Mouse (Mus musculus) liver, embryonic 14.5 days (tissue): Measurements from ENCODE around the gene Banp. TPM values are rescaled to one million over a fixed set of nuclear protein-coding genes. Genes with fewer than 3 reads are reported as not detected.

Experiments used
- ATAC-seq: fragments of 200-750 bp; cut with Nextera tagmentation; 2 replicates; pipeline ENCODE4 v1.8.0; 2017; ENCODE audit warnings: moderate number of reproducible peaks, mild to moderate bottlenecking, moderate library complexity; ENCODE audit not compliant: insufficient read depth
- DNase-seq, 3 experiments: peaks; one replicate each; pipeline ENCODE4 v3.0.0-alpha.2; 2012 to 2013; ENCODE audit warnings: low read depth in 3 of 3, low spot score in 3 of 3
- H3K27ac ChIP-seq: fragments of 300-500 bp; sonication (generic); 2 replicates; pipeline ENCODE4 v1.5.1; 2014; ENCODE audit warnings: moderate library complexity, mild to moderate bottlenecking, control low read depth, inconsistent platforms
- H3K27me3 ChIP-seq: fragments of 300-500 bp; sonication (generic); 2 replicates; pipeline ENCODE4 v1.6.1; 2014; ENCODE audit warnings: mild to moderate bottlenecking, low read length, moderate library complexity; ENCODE audit not compliant: control insufficient read depth, insufficient read depth
- H3K36me3 ChIP-seq: fragments of 300-500 bp; sonication (generic); replicated peaks from 2 replicates; pipeline ENCODE4 v1.6.1; 2014; ENCODE audit warnings: low read depth; ENCODE audit not compliant: control insufficient read depth, insufficient read depth
- H3K4me1 ChIP-seq, 2 experiments: fragments of 200-500 bp in 1 of 2; fragments of 300-500 bp in 1 of 2; sonication (generic) in 1 of 2; replicated peaks; 2 replicates each; pipeline ENCODE4 v1.6.1; 2012 to 2014; ENCODE audit warnings: antibody characterized with exemption in 1 of 2, inconsistent platforms in 1 of 2, low read length in 1 of 2; ENCODE audit not compliant: control insufficient read depth in 2 of 2, insufficient read depth in 2 of 2
- H3K4me2 ChIP-seq: fragments of 300-500 bp; sonication (generic); 2 replicates; pipeline ENCODE4 v1.6.1; 2014; ENCODE audit warnings: low read depth, mild to moderate bottlenecking, control low read depth, moderate library complexity
- H3K4me3 ChIP-seq, 2 experiments: fragments of 200-500 bp in 1 of 2; fragments of 300-500 bp in 1 of 2; sonication (generic) in 1 of 2; 2 replicates each; pipeline ENCODE4 v1.5.1; 2012 to 2014; ENCODE audit warnings: low read depth in 2 of 2, low read length in 2 of 2, mild to moderate bottlenecking in 2 of 2, control low read depth in 1 of 2, inconsistent platforms in 1 of 2, moderate library complexity in 1 of 2; ENCODE audit not compliant: insufficient read depth in 1 of 2
- H3K9ac ChIP-seq: fragments of 300-500 bp; sonication (generic); replicated peaks from 2 replicates; pipeline ENCODE4 v1.6.1; 2014; ENCODE audit warnings: mild to moderate bottlenecking, control low read depth, moderate library complexity
- H3K9me3 ChIP-seq: fragments of 300-500 bp; sonication (generic); 2 replicates; pipeline ENCODE4 v1.6.1; 2016; ENCODE audit warnings: low read length, mixed read lengths; ENCODE audit not compliant: control insufficient read depth
- CTCF ChIP-seq: IDR thresholded peaks from 2 replicates; pipeline ENCODE4 v1.5.1; 2016; ENCODE audit warnings: antibody characterized with exemption, low read depth, control low read depth
- EP300 ChIP-seq: IDR thresholded peaks from 2 replicates; pipeline ENCODE4 v1.6.1; 2016; ENCODE audit warnings: antibody characterized with exemption, low read depth
- WGBS: fragments of 180-500 bp; shearing (Covaris S2); extraction: QIAGEN DNeasy Blood & Tissue Kit; methylation state at CpG from one replicate; pipeline ENCODE4 v1.1.7; 2014; ENCODE audit not compliant: insufficient replicate concordance; 5-methylcytosine and 5-hydroxymethylcytosine counted together
- polyA plus RNA-seq, 2 experiments: library from polyadenylated mRNA; depleted of rRNA in 1 of 2; stranded (reverse) in 1 of 2; unstranded in 1 of 2; fragments of >200 nt; fragmentation: Nextera tagmentation in 1 of 2; extraction: Ambion mirVana in 1 of 2; gene quantifications; 2 replicates each; pipeline versions ENCODE4 v1.2.1 to v1.2.3; 2012 to 2014

Banp gene
- polyA plus RNA-seq, 2 experiments: 13.6 to 20.8 TPM

- Histone ChIP-seq H3K27ac (no peak overlapping the region), H3K36me3 (no peaks in the 10 kb centered on the region), H3K4me3 (no peak overlapping the region), H3K27me3 (no peaks in the 10 kb centered on the region), H3K9me3 (no peaks in the 10 kb centered on the region), H3K4me1 (peaks cover 8 to 21% of the 10 kb centered on the region in 2 experiments; a peak in 3 of 4 replicates), H3K9ac (no peak overlapping the region), H3K4me2 (no peak overlapping the region)
- DNase-seq (no peak), ATAC-seq (no peak)
- WGBS: 78% methylated on average over 8 of the region's 8 CpGs
- TF ChIP-seq CTCF: no peak
- TF ChIP-seq EP300: no peak
These were observed 15.4 kb downstream of the Banp start for GRCm38 (mm10) chr8:121964716-121965512.

DNA sequence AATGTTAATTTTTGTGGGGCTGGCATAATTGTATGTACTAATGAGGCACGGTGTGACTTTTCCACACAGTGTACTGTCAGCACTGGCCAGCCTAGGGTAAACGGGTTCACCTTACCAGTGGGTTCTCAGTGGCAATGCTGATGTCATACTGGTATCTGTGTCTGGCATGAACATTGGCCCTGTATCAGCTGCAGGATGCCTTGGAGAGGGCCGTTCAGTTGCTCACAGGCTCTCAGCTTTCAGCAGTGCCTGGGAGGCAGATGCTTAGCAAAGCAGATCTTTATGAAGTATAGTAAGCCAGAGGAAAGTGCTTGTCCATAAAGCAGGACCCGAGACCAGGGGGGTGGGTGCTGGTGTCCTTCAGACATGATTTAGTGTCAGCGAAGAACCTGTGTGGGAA lies 16.6 kb downstream of the Banp start:
- Histone ChIP-seq H3K9me3 (no peaks in the 10 kb centered on the region), H3K27me3 (no peaks in the 10 kb centered on the region)
- no peak for DNase-seq

DNA sequence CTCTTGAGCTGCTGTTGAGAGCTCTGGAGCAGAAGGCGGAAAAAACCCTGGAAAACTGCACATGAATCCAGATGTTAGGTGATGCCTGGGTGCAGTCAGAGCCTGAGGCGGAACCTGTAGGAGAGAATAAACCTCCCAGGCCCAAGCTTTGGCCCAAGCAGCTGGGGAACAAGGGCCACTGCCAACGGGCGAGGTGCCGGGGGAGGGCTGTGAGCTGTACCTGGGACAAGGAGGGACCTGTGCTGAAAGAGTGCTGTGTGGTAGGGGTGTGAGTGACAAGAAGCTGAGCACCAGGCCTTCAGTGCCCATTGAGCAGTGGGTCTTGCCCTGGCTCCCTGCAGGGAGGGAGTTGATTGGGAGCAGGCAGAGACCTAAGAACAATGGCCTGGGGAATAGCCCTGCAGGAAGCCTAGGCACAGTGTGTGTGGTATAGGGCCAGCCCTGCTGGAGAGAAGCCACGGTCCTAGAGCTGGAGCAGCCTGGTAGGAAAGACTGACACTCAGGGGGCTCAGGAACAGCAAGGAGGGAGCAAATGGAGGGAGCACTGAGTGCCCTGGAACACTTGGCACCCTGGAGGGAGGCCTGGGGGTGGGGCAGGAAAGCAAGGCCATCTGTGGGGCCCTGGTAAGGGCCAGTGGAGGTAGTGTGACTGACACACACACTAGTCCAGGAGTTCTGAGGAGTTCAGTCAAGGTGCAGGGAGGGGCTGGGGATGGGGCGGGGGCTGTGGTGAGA lies 17.3 kb downstream of the Banp start:
- H3K4me3 ChIP-seq: no peak overlapping the region
- peaks cover 8 to 21% of the 10 kb centered on the region in 2 experiments; a peak in 3 of 4 replicates for H3K4me1 ChIP-seq
- 67% methylated on average over 7 of the region's 7 CpGs for whole genome bisulfite sequencing
- H3K36me3 ChIP-seq: no peaks in the 10 kb centered on the region
- DNase-seq (no peak), ATAC-seq (peak; percentile 40)
- no peak for TF ChIP-seq CTCF
- TF ChIP-seq EP300: no peak
- H3K9me3 ChIP-seq: no peaks in the 10 kb centered on the region
- H3K9ac ChIP-seq: no peak overlapping the region
- H3K27me3 ChIP-seq: no peaks in the 10 kb centered on the region
- no peak overlapping the region for H3K4me2 ChIP-seq
- no peak overlapping the region for H3K27ac ChIP-seq

More for the DNA sequence above, 16.6 kb downstream of the Banp start:
- Histone ChIP-seq H3K4me1 (peaks cover 8 to 21% of the 10 kb centered on the region in 2 experiments; a peak in 3 of 4 replicates), H3K4me2 (no peak overlapping the region), H3K36me3 (no peaks in the 10 kb centered on the region), H3K9ac (no peak overlapping the region), H3K4me3 (no peak overlapping the region), H3K27ac (no peak overlapping the region)
- WGBS: 71% methylated on average over 5 of the region's 5 CpGs
- TF ChIP-seq EP300: no peak
- no peak for TF ChIP-seq CTCF
- ATAC-seq: no peak

DNA sequence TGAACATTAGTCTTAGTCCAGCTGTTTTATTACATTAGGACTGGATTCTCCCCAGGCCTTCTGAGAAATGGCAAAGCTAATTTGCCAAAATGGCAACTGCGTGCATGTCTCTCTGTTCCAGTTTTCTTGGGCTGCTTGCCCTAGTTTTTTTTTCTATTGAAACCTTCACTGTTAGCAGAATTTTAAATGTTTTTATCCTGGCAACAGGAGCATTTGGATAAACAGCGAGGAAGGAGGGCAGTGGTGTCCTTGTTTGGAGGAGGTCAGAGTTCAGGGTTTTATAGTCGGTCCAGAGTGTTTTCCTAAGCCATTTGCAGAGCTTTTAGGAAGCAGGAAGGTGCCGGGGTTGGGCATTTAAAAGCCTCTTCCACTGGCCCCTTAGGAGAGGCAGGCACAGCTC lies 18.4 kb downstream of the Banp start:
- no peak overlapping the region for H3K27ac ChIP-seq
- no peaks in the 10 kb centered on the region for H3K27me3 ChIP-seq
- H3K4me2 ChIP-seq: no peak overlapping the region
- ATAC-seq: no peak
- TF ChIP-seq CTCF: no peak
- TF ChIP-seq EP300: no peak
- H3K36me3 ChIP-seq: no peaks in the 10 kb centered on the region
- H3K9me3 ChIP-seq: no peaks in the 10 kb centered on the region
- peaks cover 8 to 19% of the 10 kb centered on the region in 2 experiments; a peak in 3 of 4 replicates for H3K4me1 ChIP-seq
- no peak for DNase-seq
- WGBS: 64% methylated on average over 4 of the region's 4 CpGs
- H3K9ac ChIP-seq: no peak overlapping the region
- H3K4me3 ChIP-seq: no peak overlapping the region

DNA sequence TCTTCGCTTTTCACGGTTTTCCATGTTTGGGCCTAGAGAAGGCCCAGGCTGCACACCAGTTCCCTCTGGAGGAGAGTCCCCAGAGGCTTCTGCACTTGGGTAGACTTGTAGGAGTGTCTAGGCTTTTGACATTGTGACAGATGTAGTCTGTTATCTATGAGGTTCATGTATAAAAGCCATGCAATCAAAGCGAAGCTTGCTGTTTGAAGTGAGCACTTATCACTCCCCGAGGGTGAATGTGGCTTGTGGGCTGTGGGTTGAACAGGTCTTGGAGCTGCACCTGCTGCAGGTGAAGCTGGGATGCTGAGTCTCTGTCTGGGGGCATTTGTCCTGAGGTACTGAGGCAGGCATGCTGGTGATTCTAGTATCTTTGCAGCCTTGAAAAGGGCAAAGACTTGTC lies 19.0 kb downstream of the Banp start:
- Histone ChIP-seq H3K27me3 (no peaks in the 10 kb centered on the region), H3K4me2 (no peak overlapping the region), H3K27ac (no peak overlapping the region), H3K9ac (no peak overlapping the region), H3K9me3 (no peaks in the 10 kb centered on the region), H3K36me3 (no peaks in the 10 kb centered on the region), H3K4me3 (no peak overlapping the region), H3K4me1 (peaks cover 8 to 19% of the 10 kb centered on the region in 2 experiments; a peak in 3 of 4 replicates)
- ATAC-seq (peak; percentile 33; the same call in 1 of the 2 replicates), DNase-seq (no peak)
- TF ChIP-seq EP300: no peak
- no peak for TF ChIP-seq CTCF
- WGBS: 39% methylated on average over 4 of the region's 4 CpGs
